Mouse (Mus musculus): ENCODE results near the gene Gm17018.

The Gm17018 gene

GRCm38 (mm10) chr19:45622144-45622543 lies 61.7 kb downstream of the Gm17018 start:
- no peak for DNase-seq (ENCODE audit: low spot score in 2 of 2)

- DNase-seq (ENCODE audit: low spot score in 2 of 2): no peak
Measured at GRCm38 (mm10) chr19:45623710-45624109, 63.3 kb downstream of the Gm17018 start.

- DNase-seq (ENCODE audit: low spot score in 2 of 2): no peak
Measured at GRCm38 (mm10) chr19:45627036-45627435, 66.6 kb downstream of the Gm17018 start.

GRCm38 (mm10) chr19:45628649-45629048 lies 68.2 kb downstream of the Gm17018 start:
- DNase-seq (ENCODE audit: low spot score in 2 of 2): no peak

GRCm38 (mm10) chr19:45629219-45629618 lies 68.8 kb downstream of the Gm17018 start:
- peak in 1 of 2 experiments; percentile 57 for DNase-seq (ENCODE audit: low spot score in 2 of 2)
